Mouse (Mus musculus) limb, embryonic 13.5 days (tissue): ENCODE measurements around the gene Gm30191. TPM values are rescaled to one million over a fixed set of nuclear protein-coding genes. Genes with fewer than 3 reads are reported as not detected.
"Not testable (repeated sequence)": the region's sequence is repeated elsewhere in the genome, so short reads cannot be mapped to it uniquely, and the experiment has no call there.

Experiments
- ATAC-seq: fragments of 200-750 bp; cut with Nextera tagmentation; 2 replicates; pipeline ENCODE4 v1.8.0; 2017; ENCODE audit warnings: low read depth, moderate number of reproducible peaks, moderate TSS enrichment; ENCODE audit not compliant: low FRiP score
- H3K27ac ChIP-seq: fragments of 300-500 bp; sonication (generic); 2 replicates; pipeline ENCODE4 v1.5.1; 2015; ENCODE audit warnings: inconsistent platforms, mild to moderate bottlenecking, moderate library complexity
- H3K27me3 ChIP-seq: fragments of 300-500 bp; sonication (generic); 2 replicates; pipeline ENCODE4 v1.6.1; 2015; ENCODE audit warnings: mild to moderate bottlenecking, inconsistent platforms
- H3K36me3 ChIP-seq: fragments of 300-500 bp; sonication (generic); 2 replicates; pipeline ENCODE4 v1.6.1; 2015; ENCODE audit warnings: inconsistent platforms, mild to moderate bottlenecking, moderate library complexity
- H3K4me1 ChIP-seq: fragments of 300-500 bp; sonication (generic); 2 replicates; pipeline ENCODE4 v1.6.1; 2015; ENCODE audit warnings: inconsistent platforms
- H3K4me2 ChIP-seq: fragments of 300-500 bp; sonication (generic); replicated peaks from 2 replicates; pipeline ENCODE4 v1.6.1; 2015; ENCODE audit warnings: inconsistent platforms, mild to moderate bottlenecking, moderate library complexity
- H3K4me3 ChIP-seq: fragments of 300-500 bp; sonication (generic); 2 replicates; pipeline ENCODE4 v1.5.1; 2015; ENCODE audit warnings: moderate library complexity, mild to moderate bottlenecking, inconsistent platforms
- H3K9ac ChIP-seq: fragments of 300-500 bp; sonication (generic); 2 replicates; pipeline ENCODE4 v1.6.1; 2015; ENCODE audit warnings: mild to moderate bottlenecking, inconsistent platforms
- H3K9me3 ChIP-seq: fragments of 300-500 bp; sonication (generic); 2 replicates; pipeline ENCODE4 v1.6.1; 2016; ENCODE audit warnings: inconsistent platforms
- WGBS: fragments of 180-500 bp; shearing (Covaris S2); methylation state at CpG from one replicate; pipeline ENCODE4 v1.1.7; 2015; 5-methylcytosine and 5-hydroxymethylcytosine counted together
- polyA plus RNA-seq: library from polyadenylated mRNA; unstranded; fragments of >200 nt; fragmentation: Nextera tagmentation; extraction: Ambion mirVana; gene quantifications from 2 replicates; pipeline ENCODE4 v1.2.1, GENCODE M21; 2015

Gm30191 gene
- polyA plus RNA-seq, 1 experiment from 2014 or later = not detected

DNA sequence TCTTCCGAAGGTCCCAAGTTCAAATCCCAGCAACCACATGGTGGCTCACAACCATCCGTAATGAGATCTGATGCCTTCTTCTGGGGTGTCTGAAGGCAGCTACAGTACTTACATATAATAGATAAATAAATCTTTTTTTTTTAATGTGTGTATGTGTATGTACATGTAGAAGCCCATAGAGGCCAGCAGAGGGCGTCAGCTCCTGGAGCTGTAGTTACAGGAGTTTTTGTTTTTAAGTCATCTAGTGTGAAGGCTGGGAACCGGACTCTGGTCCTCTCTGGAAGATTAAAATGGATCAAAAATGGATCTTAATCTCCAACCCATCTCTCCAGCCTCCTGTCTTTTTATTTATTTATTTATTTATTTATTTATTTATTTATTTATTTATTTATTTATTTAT, 49.4 kb downstream of the Gm30191 start:
- H3K9me3 ChIP-seq, H3K36me3 ChIP-seq, H3K4me2 ChIP-seq, H3K4me3 ChIP-seq, H3K4me1 ChIP-seq, H3K9ac ChIP-seq, H3K27ac ChIP-seq, ATAC-seq: not testable (repeated sequence)
- peaks cover 17% of the 10 kb centered on the region for H3K27me3 ChIP-seq
- WGBS = 88% methylated on average over 4 of the region's 4 CpGs

DNA sequence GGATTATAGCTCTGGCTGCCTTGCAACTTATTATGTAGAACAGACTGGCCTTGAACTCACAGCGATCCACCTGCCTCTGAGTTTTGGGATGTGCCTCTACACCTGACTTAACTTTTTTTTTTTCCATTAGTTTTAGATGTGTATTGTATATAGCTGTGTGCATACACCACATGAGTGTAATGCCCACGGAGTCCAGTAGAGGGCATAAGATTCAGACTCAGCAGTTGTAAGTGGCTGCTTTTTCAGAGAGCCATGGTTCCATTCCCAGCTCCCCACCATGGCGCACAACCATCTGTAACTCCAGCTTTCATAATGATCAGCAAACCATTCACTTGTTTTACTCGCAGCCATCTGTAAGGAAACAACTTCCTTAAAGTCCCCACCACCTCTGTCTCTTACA, 49.8 kb downstream of the Gm30191 start:
- Histone ChIP-seq H3K9ac (no peak overlapping the region), H3K4me2 (no peak overlapping the region), H3K36me3 (no peaks in the 10 kb centered on the region), H3K9me3 (peaks cover 4% of the 10 kb centered on the region; the same call in 1 of the 2 replicates), H3K4me3 (no peak overlapping the region), H3K4me1 (no peaks in the 10 kb centered on the region; the same call in 1 of the 2 replicates), H3K27me3 (peaks cover 17% of the 10 kb centered on the region), H3K27ac (no peak overlapping the region)
- WGBS = 90% methylated on average over 4 of the region's 4 CpGs
- ATAC-seq = no peak

DNA sequence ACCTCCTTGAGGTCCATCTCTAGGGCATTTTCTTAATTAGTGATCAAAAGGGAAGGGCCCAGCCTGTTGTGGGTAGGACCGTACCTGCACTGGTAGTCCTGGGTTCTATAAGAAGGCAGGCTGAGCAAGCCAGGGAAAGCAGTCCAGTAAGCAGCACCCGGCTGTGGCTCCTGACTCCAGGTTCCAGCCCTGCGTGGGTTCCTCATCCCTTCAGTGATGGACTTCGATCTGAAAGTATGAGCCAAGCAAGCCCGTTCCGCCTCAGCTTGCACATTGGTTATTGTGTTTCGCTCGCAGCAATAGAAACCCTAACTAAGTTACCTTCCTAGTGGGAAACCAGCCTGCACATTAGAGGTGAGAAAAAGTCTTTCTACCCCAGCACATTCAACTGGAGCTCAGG, 50.6 kb downstream of the Gm30191 start:
- ATAC-seq = no peak
- Histone ChIP-seq H3K27ac (no peak overlapping the region), H3K4me3 (no peak overlapping the region), H3K4me1 (no peaks in the 10 kb centered on the region), H3K4me2 (no peak overlapping the region), H3K36me3 (no peaks in the 10 kb centered on the region), H3K9ac (no peak overlapping the region), H3K9me3 (peaks cover 4% of the 10 kb centered on the region; the same call in 1 of the 2 replicates), H3K27me3 (peaks cover 17% of the 10 kb centered on the region)
- WGBS = 92% methylated on average over 8 of the region's 8 CpGs

DNA sequence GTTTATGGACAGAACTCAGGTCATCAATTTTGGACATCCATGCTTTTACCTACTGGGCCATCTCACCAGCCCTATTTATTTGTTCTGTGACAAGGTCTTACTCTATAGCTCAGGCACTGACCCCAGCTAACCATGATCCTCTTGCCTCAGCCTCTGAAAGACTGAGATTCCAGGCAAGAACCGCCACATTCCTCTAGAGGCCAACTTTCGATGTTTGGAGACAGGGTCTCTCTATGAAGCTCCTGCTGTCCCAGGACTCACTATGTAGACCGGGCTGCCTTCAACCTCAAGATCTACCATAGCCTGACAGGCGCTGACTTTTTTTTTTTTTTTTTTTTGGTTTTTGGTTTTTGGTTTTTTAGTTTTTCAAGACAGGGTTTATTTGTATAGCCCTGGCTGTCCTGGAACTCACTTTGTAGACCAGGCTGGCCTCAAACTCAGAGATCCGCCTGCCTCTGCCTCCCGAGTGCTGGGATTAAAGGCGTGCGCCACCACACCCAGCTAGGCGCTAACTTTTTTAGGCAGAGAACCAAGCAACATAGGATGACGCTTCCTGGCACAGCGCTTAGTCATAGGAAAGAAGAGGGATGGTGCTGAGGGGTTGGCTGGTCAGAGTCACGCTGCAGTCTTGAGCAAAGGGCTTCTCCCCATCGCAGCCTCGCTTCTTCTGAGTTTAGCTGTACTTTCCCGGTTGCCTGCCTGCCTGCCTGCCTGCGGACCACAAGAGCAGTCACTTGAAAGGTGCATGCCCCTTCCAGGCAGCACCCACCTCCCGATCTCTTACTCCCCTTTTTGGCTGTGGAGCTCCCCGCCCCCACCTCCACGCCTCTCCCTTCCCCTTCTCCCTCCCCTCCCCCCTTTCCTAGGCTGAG, 52.1 kb downstream of the Gm30191 start:
- H3K4me2 ChIP-seq = no peak overlapping the region
- H3K9ac ChIP-seq = 0 out of 2 replicates have a peak overlapping the region, but pooled peaks have one; percentile 35
- H3K4me1 ChIP-seq = no peaks in the 10 kb centered on the region
- no peak overlapping the region for H3K27ac ChIP-seq
- WGBS = 73% methylated on average over 19 of the region's 19 CpGs
- peaks cover 4% of the 10 kb centered on the region; the same call in 1 of the 2 replicates for H3K9me3 ChIP-seq
- H3K4me3 ChIP-seq = no peak overlapping the region
- ATAC-seq = no peak
- H3K36me3 ChIP-seq = no peaks in the 10 kb centered on the region
- H3K27me3 ChIP-seq = peaks cover 4% of the 10 kb centered on the region; the same call in 1 of the 2 replicates

DNA sequence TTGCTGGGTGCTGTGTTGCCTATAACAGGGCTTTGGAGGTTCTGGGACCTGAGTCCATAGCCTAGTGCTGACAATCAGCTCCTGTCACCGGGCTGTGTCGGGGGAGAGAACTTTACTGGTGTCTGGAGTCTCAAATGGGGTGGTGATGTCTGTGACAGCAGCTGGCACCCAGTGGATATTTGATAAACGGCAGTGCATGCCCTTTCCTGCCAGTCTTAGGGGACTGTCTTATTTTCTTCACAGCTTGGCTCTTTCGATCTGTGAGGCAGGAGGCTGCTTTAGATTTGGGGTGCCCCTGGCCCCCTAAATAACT, 52.7 kb downstream of the Gm30191 start:
- no peak overlapping the region for H3K4me3 ChIP-seq
- no peak overlapping the region for H3K27ac ChIP-seq
- H3K4me2 ChIP-seq = no peak overlapping the region
- H3K36me3 ChIP-seq = no peaks in the 10 kb centered on the region
- ATAC-seq = no peak
- H3K27me3 ChIP-seq = no peaks in the 10 kb centered on the region
- 0 out of 2 replicates have a peak overlapping the region, but pooled peaks have one; percentile 35 for H3K9ac ChIP-seq
- peaks cover 4% of the 10 kb centered on the region; the same call in 1 of the 2 replicates for H3K9me3 ChIP-seq
- 51% methylated on average over 4 of the region's 4 CpGs for WGBS
- no peaks in the 10 kb centered on the region for H3K4me1 ChIP-seq

Other genes with a start within 250 kb of the Gm30191 start
- gene Dhdds, start 246.0 kb upstream of the Gm30191 start, polyA plus RNA-seq = 45.1 and 45.6 TPM in 2 replicates
- 0.14 and 0.38 TPM in 2 replicates for gene Lin28a, start 228.1 kb upstream of the Gm30191 start, polyA plus RNA-seq
- gene Zfp683, start 193.1 kb upstream of the Gm30191 start, polyA plus RNA-seq = not detected in 2 replicates
- gene Crybg2, start 186.1 kb upstream of the Gm30191 start, polyA plus RNA-seq = 4.9 and 5.4 TPM in 2 replicates
- gene Cd52, start 151.9 kb upstream of the Gm30191 start, polyA plus RNA-seq = 10.6 and 11.4 TPM in 2 replicates
- gene Ubxn11, start 144.4 kb upstream of the Gm30191 start, polyA plus RNA-seq = 13.6 and 14.3 TPM in 2 replicates
- 420 and 444 TPM in 2 replicates for gene Sh3bgrl3, start 118.1 kb upstream of the Gm30191 start, polyA plus RNA-seq
- gene Cep85, start 59.8 kb upstream of the Gm30191 start, polyA plus RNA-seq = 33.3 and 34.9 TPM in 2 replicates
- not detected in 2 replicates for gene Gm7534, start 43.9 kb upstream of the Gm30191 start, polyA plus RNA-seq
- 0.23 TPM in 1 of 2 replicates, not detected in the other for gene Catsper4, start 19.6 kb upstream of the Gm30191 start, polyA plus RNA-seq
- gene Cnksr1, start 8.5 kb upstream of the Gm30191 start, polyA plus RNA-seq = 1.8 and 2.0 TPM in 2 replicates
- gene E130218I03Rik, start 3.3 kb upstream of the Gm30191 start, polyA plus RNA-seq = 0.23 and 0.66 TPM in 2 replicates
- 15.6 and 17.8 TPM in 2 replicates for gene Zfp593, start 1.3 kb upstream of the Gm30191 start, polyA plus RNA-seq
- 4.7 and 5.3 TPM in 2 replicates for gene Grrp1, start 7.2 kb downstream of the Gm30191 start, polyA plus RNA-seq
- 21.7 and 22.6 TPM in 2 replicates for gene Pdik1l, start 41.0 kb downstream of the Gm30191 start, polyA plus RNA-seq
- gene Trim63, start 68.2 kb downstream of the Gm30191 start, polyA plus RNA-seq = 5.3 and 6.2 TPM in 2 replicates
- gene Slc30a2, start 96.2 kb downstream of the Gm30191 start, polyA plus RNA-seq = 0.18 and 0.24 TPM in 2 replicates
- gene Extl1, start 136.9 kb downstream of the Gm30191 start, polyA plus RNA-seq = 8.3 and 9.2 TPM in 2 replicates
- 11.3 and 12.9 TPM in 2 replicates for gene Pafah2, start 149.4 kb downstream of the Gm30191 start, polyA plus RNA-seq
- gene Stmn1, start 221.4 kb downstream of the Gm30191 start, polyA plus RNA-seq = 1,889 and 1,921 TPM in 2 replicates
- 3.7 and 4.1 TPM in 2 replicates for gene Paqr7, start 249.8 kb downstream of the Gm30191 start, polyA plus RNA-seq